Mouse (Mus musculus): ENCODE data around the gene Mapre3. TPM values are rescaled to one million over a fixed set of nuclear protein-coding genes. Genes with fewer than 3 reads are reported as not detected.

Gene Mapre3
- polyA plus RNA-seq (2015; fragmentation: Nextera tagmentation; extraction: Ambion mirVana), result 3.4 and 3.8 TPM in 2 replicates

- DNase-seq (ENCODE audit: low spot score), result peak; percentile 74
Observed at GRCm38 (mm10) chr5:30814424-30815119, at the start of gene Mapre3. TSS of gene Mapre3 (plus strand) at chr5:30814641.

- DNase-seq (ENCODE audit: low spot score), result no peak
Observed at GRCm38 (mm10) chr5:30765596-30766370, 48.7 kb upstream of the Mapre3 start.

DNA sequence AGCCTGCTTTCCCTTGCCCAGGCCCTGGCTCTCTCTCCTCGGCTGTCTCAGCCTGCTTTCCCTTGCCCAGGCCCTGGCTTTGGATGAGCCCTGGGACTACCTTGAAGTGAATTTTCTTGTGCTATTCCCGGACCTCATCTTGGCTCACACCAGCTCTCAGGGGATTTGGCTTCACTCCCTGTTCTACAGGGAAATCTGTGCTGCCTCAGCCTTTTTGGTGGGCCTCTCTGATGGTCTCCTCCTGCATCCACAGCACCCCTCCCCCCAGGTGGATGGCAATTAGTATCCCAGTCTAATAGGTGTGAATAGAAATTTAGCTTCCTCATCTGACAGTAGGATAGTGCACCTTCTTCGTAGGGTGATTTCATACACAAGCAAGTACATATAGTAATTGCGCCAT is 46.4 kb upstream of the Mapre3 start:
- no peak for DNase-seq (ENCODE audit: low spot score)

- no peak for DNase-seq (ENCODE audit: low spot score)
Observed at GRCm38 (mm10) chr5:30768598-30768997, 45.8 kb upstream of the Mapre3 start.

GRCm38 (mm10) chr5:30769075-30769474 is 45.4 kb upstream of the Mapre3 start:
- no peak for DNase-seq (ENCODE audit: low spot score)

- DNase-seq (ENCODE audit: low spot score), result peak; percentile 79
Observed at GRCm38 (mm10) chr5:30774601-30775371, 39.7 kb upstream of the Mapre3 start.

DNA sequence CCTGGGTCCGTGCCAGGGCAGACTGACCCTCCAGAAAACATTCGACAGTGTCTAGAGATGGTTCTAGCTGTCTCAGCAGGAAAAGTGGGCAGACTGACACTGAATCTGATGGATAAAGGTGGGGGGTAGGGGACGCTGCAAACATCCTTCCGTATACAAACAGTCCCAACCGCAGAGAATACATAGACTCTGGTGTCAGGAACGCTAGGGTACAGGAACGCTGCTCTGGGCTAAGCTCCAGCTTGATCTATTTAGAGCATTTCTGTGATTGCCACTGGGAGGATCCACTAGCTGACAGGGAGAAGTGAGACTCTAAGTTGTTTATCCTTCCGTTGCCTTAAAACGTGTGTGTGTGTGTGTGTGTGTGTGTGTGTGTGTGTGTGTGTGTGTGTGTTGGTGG is 33.7 kb upstream of the Mapre3 start:
- no peak for DNase-seq (ENCODE audit: low spot score)

DNA sequence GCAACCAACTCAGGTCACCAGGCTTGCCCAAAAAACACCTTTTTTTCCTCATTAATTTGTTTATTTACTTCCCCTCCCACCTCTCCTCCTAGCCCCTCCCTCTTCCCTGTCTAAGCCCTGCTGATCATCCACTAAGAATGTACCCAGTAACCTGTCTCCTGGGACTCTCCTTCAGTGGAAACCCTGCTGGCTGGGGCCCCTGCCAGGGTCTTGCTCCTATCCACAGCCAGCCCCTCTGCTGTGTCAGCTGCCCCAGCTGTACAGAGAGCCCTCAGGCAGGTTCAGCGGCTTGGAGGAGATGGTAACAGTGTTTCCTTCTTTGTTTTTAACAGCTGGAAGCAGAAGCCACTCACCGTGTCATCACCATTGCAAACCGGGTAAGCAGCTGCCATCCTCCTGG is 33.3 kb upstream of the Mapre3 start:
- DNase-seq (ENCODE audit: low spot score), result no peak

GRCm38 (mm10) chr5:30787381-30787780 is 27.1 kb upstream of the Mapre3 start:
- no peak for DNase-seq (ENCODE audit: low spot score)

GRCm38 (mm10) chr5:30790047-30790446 is 24.4 kb upstream of the Mapre3 start:
- DNase-seq (ENCODE audit: low spot score), result no peak

- DNase-seq (ENCODE audit: low spot score), result peak; percentile 64
Observed at GRCm38 (mm10) chr5:30796125-30796524, 18.3 kb upstream of the Mapre3 start.

DNA sequence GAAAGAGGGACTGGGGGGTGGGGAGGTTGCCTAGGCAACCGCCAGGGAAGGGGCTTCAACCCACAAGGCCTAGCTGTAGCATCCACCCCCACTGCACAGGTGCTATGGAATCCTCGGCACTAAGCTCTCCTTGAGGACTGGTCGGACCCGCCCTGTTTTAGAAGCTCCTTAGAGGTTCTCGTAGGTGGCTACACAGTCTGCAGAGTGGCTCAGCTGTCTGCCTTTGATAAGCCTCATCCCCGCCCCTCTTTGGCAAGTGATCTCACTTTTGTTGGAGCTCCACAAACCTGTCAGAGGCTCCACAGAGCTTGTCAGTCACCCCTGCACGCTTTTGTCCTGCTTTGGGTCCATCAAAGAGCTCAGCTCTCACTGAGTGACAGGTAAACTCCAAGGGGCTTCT is 17.0 kb upstream of the Mapre3 start:
- DNase-seq (ENCODE audit: low spot score), result no peak

DNA sequence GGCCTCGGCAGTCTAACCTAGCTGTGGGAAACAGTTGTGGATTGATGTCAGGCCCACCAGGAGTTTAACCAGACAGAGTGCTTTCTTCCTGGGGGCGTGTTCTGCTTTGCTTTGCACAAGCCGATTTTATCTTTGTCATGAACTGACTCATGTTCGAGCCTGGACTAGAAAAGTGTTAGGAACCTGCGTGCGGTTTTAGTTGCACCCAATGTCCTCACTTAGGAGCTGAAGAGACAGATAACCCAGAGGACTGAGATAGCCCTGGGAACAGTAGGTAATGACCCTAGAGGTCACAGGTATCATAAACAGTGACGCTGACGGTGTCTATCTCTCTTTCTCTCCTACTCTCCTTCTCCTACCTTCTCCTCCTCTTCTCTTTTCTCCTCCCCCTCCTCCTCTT is 16.5 kb upstream of the Mapre3 start:
- DNase-seq (ENCODE audit: low spot score), result no peak

GRCm38 (mm10) chr5:30798965-30799364 is 15.5 kb upstream of the Mapre3 start:
- no peak for DNase-seq (ENCODE audit: low spot score)

- DNase-seq (ENCODE audit: low spot score), result no peak
Observed at GRCm38 (mm10) chr5:30802724-30803467, 11.5 kb upstream of the Mapre3 start.

- peak; percentile 72 for DNase-seq (ENCODE audit: low spot score)
Observed at GRCm38 (mm10) chr5:30806106-30806505, 8.3 kb upstream of the Mapre3 start.

DNA sequence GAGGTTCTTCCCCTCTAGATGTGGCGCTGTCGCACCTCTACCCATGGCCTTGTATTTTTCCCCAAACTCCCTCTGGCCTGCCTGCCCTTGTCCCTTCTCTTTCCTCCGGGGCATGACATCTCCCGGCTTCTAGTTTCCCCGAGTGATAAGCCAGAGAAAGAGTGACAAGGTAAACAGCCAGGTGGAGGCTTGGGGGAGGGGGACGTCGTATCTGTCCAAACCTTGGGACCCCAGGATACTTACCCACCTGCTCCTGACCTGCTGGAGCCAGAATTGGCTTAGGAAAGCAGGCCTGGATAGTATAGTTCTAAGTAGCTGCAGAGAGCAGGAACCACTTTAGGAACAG is 652 bp downstream of the Mapre3 start:
- no peak for DNase-seq (ENCODE audit: low spot score)

GRCm38 (mm10) chr5:30816261-30816791 is 1.9 kb downstream of the Mapre3 start:
- no peak for DNase-seq (ENCODE audit: low spot score)

DNA sequence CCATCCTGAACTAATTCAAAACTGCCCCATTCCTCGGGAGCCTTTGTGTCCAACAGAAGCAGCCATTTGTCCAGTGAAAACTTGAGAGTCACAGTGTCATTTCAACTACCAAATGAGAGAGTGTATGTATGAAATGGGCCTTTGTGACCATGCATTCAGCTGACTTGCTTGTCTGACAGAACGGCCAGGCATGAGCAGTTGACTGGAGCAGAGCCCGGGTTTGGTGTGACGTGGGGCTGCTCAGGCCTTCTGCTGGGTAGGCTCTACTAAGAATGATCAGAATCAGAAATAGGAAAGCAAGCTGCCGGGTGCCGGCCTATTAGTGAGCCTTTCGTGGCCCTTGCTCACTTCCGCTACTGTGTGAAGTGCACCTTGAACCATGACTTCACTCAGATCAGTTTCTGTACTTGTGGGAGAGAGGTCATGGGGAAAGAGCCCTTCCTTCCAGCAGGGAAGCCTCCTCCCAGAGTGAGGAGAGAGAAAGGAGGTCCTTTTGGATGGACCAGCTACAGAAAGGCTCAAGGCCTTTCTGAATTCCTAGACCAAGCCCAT is 4.4 kb downstream of the Mapre3 start:
- DNase-seq (ENCODE audit: low spot score), result no peak

DNA sequence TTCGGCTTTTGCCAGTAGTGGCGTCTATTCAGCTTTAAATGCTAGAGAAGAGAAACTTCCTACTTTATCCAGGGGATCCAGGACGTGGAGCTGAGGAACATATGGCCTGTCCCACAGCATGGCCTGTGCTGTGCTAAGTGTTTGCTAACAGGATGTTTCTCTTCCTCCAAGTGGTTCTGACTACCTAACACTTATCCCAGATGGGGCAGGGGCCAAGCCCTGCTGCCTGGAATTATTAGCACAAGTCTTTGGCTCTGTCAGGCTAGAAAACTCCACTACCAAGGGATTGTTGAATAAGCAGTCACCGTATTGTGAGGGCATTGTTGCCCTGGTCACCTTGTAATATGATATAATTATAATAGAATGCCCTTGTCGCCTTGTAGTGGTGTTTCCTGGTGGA is 8.2 kb downstream of the Mapre3 start:
- no peak for DNase-seq (ENCODE audit: low spot score)

DNA sequence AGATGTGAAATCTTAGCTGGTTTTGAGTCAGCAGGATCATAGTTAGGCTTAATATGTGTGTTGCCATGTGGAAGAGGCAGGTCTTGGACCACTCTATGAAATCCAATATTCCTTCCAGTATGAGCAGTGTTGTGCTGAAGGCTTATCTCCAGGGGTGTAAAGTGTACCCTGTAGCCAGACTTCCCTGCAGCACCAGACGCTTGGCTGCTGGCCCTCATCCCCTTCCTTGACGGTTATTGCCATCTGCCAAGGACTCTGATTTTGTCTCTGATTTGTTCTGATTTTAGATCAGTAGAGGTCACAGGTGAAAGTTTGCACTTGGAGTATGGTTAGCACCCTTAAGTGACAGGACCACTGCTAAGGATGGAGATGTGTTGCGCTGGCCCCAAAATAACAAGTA is 8.7 kb downstream of the Mapre3 start:
- no peak for DNase-seq (ENCODE audit: low spot score)

Measured in thymus, postnatal 0 days (tissue).